Mouse (Mus musculus) heart, postnatal 0 days (tissue): ENCODE measurements around the gene Pank1.

Source experiments
- CTCF ChIP-seq: IDR thresholded peaks from 2 replicates; pipeline ENCODE4 v1.5.1; 2016; ENCODE audit warnings: antibody characterized with exemption, control low read depth, low read depth
- EP300 ChIP-seq: IDR thresholded peaks from 2 replicates; pipeline ENCODE4 v1.6.1; 2016; ENCODE audit warnings: antibody characterized with exemption, low read depth

GRCm38 (mm10) chr19:34905424-34905823 lies 26.2 kb upstream of the Pank1 start:
- no peak for TF ChIP-seq CTCF
- no peak for TF ChIP-seq EP300
